Mouse (Mus musculus) retina, adult 2 months (tissue): ENCODE measurements around the gene Olfr718-ps1.
"Not testable (repeated sequence)": the region's sequence is repeated elsewhere in the genome, so short reads cannot be mapped to it uniquely, and the experiment has no call there.

Source experiments
- DNase-seq: peaks from one replicate; pipeline ENCODE4 v3.0.0-alpha.2; 2012; ENCODE audit warnings: low read depth, low spot score

Olfr718-ps1 gene

GRCm38 (mm10) chr5:143147481-143147880 lies at the start of gene Olfr718-ps1:
Gene Olfr718-ps1 (minus strand): TSS chr5:143147581.
- DNase-seq, result no peak

- DNase-seq, result no peak
Measured at GRCm38 (mm10) chr5:143196506-143196905, 49.1 kb upstream of the Olfr718-ps1 start.

- no peak for DNase-seq
Measured at GRCm38 (mm10) chr5:143195166-143195565, 47.8 kb upstream of the Olfr718-ps1 start.

- not testable (repeated sequence) for DNase-seq
Measured at GRCm38 (mm10) chr5:143194747-143195146, 47.4 kb upstream of the Olfr718-ps1 start.

- no peak for DNase-seq
Measured at GRCm38 (mm10) chr5:143192806-143193205, 45.4 kb upstream of the Olfr718-ps1 start.

GRCm38 (mm10) chr5:143188014-143188413 lies 40.6 kb upstream of the Olfr718-ps1 start:
- DNase-seq, result not testable (repeated sequence)

GRCm38 (mm10) chr5:143180255-143181076 lies 33.1 kb upstream of the Olfr718-ps1 start, which contains the start of the genes Rbak and Spdye4b:
Gene Rbak (minus strand): TSS chr5:143180775.
Gene Spdye4b (plus strand): TSS chr5:143181017.
- peak; percentile 75 for DNase-seq

- no peak for DNase-seq
Measured at GRCm38 (mm10) chr5:143179179-143179578, 31.8 kb upstream of the Olfr718-ps1 start.

- no peak for DNase-seq
Measured at GRCm38 (mm10) chr5:143177541-143178200, 30.3 kb upstream of the Olfr718-ps1 start.

GRCm38 (mm10) chr5:143175970-143176369 lies 28.6 kb upstream of the Olfr718-ps1 start:
- no peak for DNase-seq

GRCm38 (mm10) chr5:143165508-143166070 lies 18.2 kb upstream of the Olfr718-ps1 start:
- no peak for DNase-seq

GRCm38 (mm10) chr5:143155534-143155933 lies 8.2 kb upstream of the Olfr718-ps1 start:
- DNase-seq, result no peak

GRCm38 (mm10) chr5:143153756-143154155 lies 6.4 kb upstream of the Olfr718-ps1 start:
- no peak for DNase-seq

GRCm38 (mm10) chr5:143150044-143150443 lies 2.7 kb upstream of the Olfr718-ps1 start:
- no peak for DNase-seq

GRCm38 (mm10) chr5:143149536-143149935 lies 2.2 kb upstream of the Olfr718-ps1 start:
- no peak for DNase-seq

- no peak for DNase-seq
Measured at GRCm38 (mm10) chr5:143148661-143149060, 1.3 kb upstream of the Olfr718-ps1 start.

- DNase-seq, result no peak
Measured at GRCm38 (mm10) chr5:143137580-143137979, 9.8 kb downstream of the Olfr718-ps1 start.

- DNase-seq, result no peak
Measured at GRCm38 (mm10) chr5:143135042-143135441, 12.3 kb downstream of the Olfr718-ps1 start.

- not testable (repeated sequence) for DNase-seq
Measured at GRCm38 (mm10) chr5:143134216-143135010, 13.0 kb downstream of the Olfr718-ps1 start.

GRCm38 (mm10) chr5:143132935-143133514 lies 14.4 kb downstream of the Olfr718-ps1 start:
- no peak for DNase-seq

GRCm38 (mm10) chr5:143130342-143130741 lies 17.0 kb downstream of the Olfr718-ps1 start:
- DNase-seq, result no peak
